Mouse (Mus musculus) neural tube, embryonic 14.5 days (tissue): ENCODE data around the gene Rfk. TPM values are rescaled to one million over a fixed set of nuclear protein-coding genes. Genes with fewer than 3 reads are reported as not detected.

ENCODE experiments used
- ATAC-seq: fragments of 200-750 bp; cut with Nextera tagmentation; 2 replicates; pipeline ENCODE4 v1.8.0; 2017; ENCODE audit warnings: low read depth, mild to moderate bottlenecking, moderate TSS enrichment, moderate library complexity
- H3K27ac ChIP-seq: fragments of 300-500 bp; sonication (generic); 2 replicates; pipeline ENCODE4 v1.5.1; 2014; ENCODE audit warnings: low read depth, mild to moderate bottlenecking, control low read depth, low read length, moderate library complexity, mixed read lengths
- H3K27me3 ChIP-seq: fragments of 300-500 bp; sonication (generic); 2 replicates; pipeline ENCODE4 v1.6.1; 2014; ENCODE audit warnings: low read length; ENCODE audit not compliant: control insufficient read depth, insufficient read depth
- H3K36me3 ChIP-seq: fragments of 300-500 bp; sonication (generic); 2 replicates; pipeline ENCODE4 v1.6.1; 2014; ENCODE audit warnings: low read length, mixed read lengths; ENCODE audit not compliant: control insufficient read depth, insufficient read depth
- H3K4me1 ChIP-seq: fragments of 300-500 bp; sonication (generic); 2 replicates; pipeline ENCODE4 v1.6.1; 2014; ENCODE audit warnings: low read length; ENCODE audit not compliant: control insufficient read depth, insufficient read depth
- H3K4me2 ChIP-seq: fragments of 300-500 bp; sonication (generic); 2 replicates; pipeline ENCODE4 v1.6.1; 2014; ENCODE audit warnings: mild to moderate bottlenecking, low read depth, low read length, control low read depth
- H3K4me3 ChIP-seq: fragments of 300-500 bp; sonication (generic); 2 replicates; pipeline ENCODE4 v1.5.1; 2014; ENCODE audit warnings: low read depth, low read length, control low read depth, mixed read lengths
- H3K9ac ChIP-seq: fragments of 300-500 bp; sonication (generic); replicated peaks from 2 replicates; pipeline ENCODE4 v1.6.1; 2014; ENCODE audit warnings: low read depth, mild to moderate bottlenecking, control low read depth, low read length, mixed read lengths
- H3K9me3 ChIP-seq: fragments of 300-500 bp; sonication (generic); 2 replicates; pipeline ENCODE4 v1.6.1; 2016; ENCODE audit warnings: low read length; ENCODE audit not compliant: control insufficient read depth
- WGBS: fragments of 180-500 bp; shearing (Covaris S2); extraction: QIAGEN DNeasy Blood & Tissue Kit; methylation state at CpG from one replicate; pipeline ENCODE4 v1.1.7; 2014; 5-methylcytosine and 5-hydroxymethylcytosine counted together
- polyA plus RNA-seq: library from polyadenylated mRNA; unstranded; fragments of >200 nt; fragmentation: Nextera tagmentation; extraction: Ambion mirVana; gene quantifications from 2 replicates; pipeline ENCODE4 v1.2.1, GENCODE M21; 2014

Rfk gene
- polyA plus RNA-seq, 1 experiment from 2014 or later = 101 TPM

DNA sequence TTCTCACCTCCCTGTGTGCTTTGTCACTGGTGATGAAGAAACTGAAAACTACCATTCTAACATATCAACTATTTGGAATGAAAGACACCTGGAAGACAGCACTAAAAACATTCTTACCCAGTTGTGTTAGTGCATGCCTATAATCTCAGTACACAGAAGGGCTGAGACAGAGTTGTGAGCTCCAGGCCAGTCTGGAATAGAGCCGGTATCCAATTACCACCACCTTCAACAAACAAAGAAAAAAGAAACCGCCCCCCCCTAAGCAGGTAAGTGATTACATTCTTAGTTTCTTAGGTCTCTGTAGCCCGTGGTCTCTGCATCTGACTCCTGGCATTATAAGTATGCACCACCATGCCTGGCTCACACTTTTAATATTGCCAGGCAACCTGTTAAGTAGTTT is 977 bp upstream of the Rfk start:
- ATAC-seq = no peak
- 14% methylated on average over 3 of the region's 3 CpGs for WGBS
- no peaks in the 10 kb centered on the region for H3K36me3 ChIP-seq
- H3K27ac ChIP-seq = no peak overlapping the region
- no peaks in the 10 kb centered on the region for H3K27me3 ChIP-seq
- H3K4me2 ChIP-seq = no peak overlapping the region; the same call in 1 of the 2 replicates
- H3K4me3 ChIP-seq = no peak overlapping the region
- no peak overlapping the region for H3K9ac ChIP-seq
- H3K9me3 ChIP-seq = no peaks in the 10 kb centered on the region
- H3K4me1 ChIP-seq = peaks cover 6% of the 10 kb centered on the region

DNA sequence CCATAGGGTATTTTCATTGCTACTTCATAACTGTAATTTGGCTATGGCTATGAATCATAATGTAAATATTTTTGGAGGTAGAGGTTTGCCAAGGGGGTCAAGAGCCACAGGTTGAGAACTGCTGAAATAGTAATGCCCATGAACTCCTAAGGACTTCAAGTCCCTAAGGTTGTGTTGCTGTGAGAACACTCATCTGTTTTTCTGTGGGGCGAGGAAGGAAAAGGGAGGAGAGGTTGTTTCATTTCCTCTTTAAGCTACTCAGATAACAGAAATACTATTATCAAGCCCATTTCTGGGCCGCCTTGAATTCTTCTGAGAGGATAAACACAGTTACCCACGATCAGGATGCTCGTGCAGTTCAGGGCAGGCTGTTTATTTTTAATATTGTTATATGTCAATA is 3.0 kb downstream of the Rfk start:
- no peak overlapping the region for H3K4me2 ChIP-seq
- H3K4me1 ChIP-seq = peaks cover 6% of the 10 kb centered on the region
- H3K36me3 ChIP-seq = peaks cover 13% of the 10 kb centered on the region
- no peak overlapping the region for H3K27ac ChIP-seq
- H3K27me3 ChIP-seq = no peaks in the 10 kb centered on the region
- WGBS = 98% methylated on average over 4 of the region's 4 CpGs
- no peak overlapping the region for H3K4me3 ChIP-seq
- no peak overlapping the region for H3K9ac ChIP-seq
- H3K9me3 ChIP-seq = no peaks in the 10 kb centered on the region
- ATAC-seq = no peak

DNA sequence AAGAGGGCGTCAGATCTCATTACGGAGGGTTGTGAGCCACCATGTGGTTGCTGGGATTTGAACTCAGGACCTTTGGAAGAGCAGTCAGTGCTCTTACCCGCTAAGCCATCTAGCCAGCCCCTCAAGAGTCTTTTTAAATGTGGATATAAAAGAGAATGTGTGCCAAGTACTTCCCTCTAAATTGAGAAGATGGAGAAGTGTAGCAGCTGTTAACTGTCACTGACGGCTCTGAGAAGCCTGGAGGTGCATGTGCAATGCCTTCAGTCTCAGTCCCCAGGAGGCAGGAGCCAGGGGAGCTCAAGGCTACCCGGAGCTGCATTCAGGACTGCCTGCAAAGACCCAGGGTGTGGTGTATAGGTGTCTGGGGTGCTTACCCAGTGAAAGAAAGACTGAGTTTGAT is 4.1 kb downstream of the Rfk start:
- Histone ChIP-seq H3K9ac (no peak overlapping the region), H3K4me2 (no peak overlapping the region), H3K27ac (no peak overlapping the region), H3K27me3 (no peaks in the 10 kb centered on the region), H3K4me3 (no peak overlapping the region), H3K9me3 (no peaks in the 10 kb centered on the region), H3K36me3 (peaks cover 13% of the 10 kb centered on the region), H3K4me1 (peaks cover 6% of the 10 kb centered on the region)
- 79% methylated on average over 5 of the region's 5 CpGs for WGBS
- ATAC-seq = no peak

DNA sequence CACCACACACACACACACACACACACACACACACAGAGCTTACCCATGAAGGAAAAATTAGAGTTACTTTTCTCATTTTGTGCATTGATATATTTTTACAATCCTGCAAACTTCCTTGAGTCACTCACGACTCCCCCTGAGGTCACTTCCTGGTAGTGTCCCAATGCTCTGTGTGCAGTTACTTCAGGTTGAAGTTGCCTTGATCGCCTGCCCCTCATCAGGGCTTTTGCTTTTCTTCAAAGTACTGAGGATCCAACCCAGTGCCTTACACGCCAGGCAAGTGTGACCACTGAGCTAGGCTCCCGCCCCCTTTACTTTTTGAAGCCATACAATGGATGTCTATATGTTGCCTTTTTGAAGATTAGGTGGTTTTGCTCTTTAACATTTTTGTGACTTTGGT is 6.1 kb downstream of the Rfk start:
- WGBS = 90% methylated on average over 4 of the region's 4 CpGs
- no peak for ATAC-seq

DNA sequence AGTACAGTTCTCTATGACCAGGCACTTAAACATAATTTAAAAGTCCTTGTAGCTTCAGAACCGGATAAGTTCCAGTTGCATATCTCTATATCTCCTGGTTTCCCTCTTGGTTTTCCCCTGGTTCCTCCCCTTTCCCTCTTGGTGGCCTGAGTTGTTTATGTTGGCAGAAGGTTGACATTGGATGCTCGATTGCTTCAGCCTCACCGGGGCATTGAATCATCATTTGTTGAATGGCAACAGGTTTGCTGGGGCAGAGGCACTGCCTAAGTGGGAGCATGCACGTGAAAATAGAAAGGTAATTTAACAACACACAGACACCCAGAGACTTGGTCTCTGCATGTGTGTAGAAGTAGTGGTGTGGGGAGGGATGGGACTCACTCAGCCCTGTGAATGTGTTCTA is 6.7 kb downstream of the Rfk start:
- 87% methylated on average over 4 of the region's 4 CpGs for WGBS

More for the DNA sequence above, 6.1 kb downstream of the Rfk start:
- peaks cover 3% of the 10 kb centered on the region for H3K4me1 ChIP-seq
- H3K27me3 ChIP-seq = no peaks in the 10 kb centered on the region
- H3K9me3 ChIP-seq = no peaks in the 10 kb centered on the region
- no peak overlapping the region for H3K9ac ChIP-seq
- peaks cover 13% of the 10 kb centered on the region for H3K36me3 ChIP-seq
- H3K4me3 ChIP-seq = no peak overlapping the region
- H3K4me2 ChIP-seq = no peak overlapping the region
- no peak overlapping the region for H3K27ac ChIP-seq

DNA sequence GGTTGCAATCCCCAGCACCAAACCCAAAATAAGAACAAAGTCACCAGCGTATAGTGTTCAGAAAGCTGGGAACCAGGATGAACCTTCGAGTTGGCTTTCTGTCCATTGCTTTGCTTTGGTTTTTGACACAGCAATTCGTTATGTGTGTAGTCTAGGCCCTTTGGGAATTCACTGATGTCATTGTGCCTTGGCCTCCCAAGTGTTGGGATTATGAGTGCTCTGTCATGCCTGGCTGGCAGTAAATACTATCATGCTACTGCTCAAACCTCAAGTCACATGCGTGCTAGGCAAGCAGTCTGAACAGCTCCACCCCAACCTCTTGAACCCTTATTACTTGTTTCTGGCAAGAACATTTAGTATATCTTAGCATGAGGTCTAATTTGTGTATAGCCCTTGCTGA is 9.3 kb downstream of the Rfk start:
- no peak overlapping the region for H3K27ac ChIP-seq
- no peak overlapping the region for H3K9ac ChIP-seq
- H3K4me1 ChIP-seq = no peaks in the 10 kb centered on the region
- WGBS = 90% methylated on average over 4 of the region's 4 CpGs
- H3K36me3 ChIP-seq = peaks cover 13% of the 10 kb centered on the region
- no peak for ATAC-seq
- no peak overlapping the region for H3K4me3 ChIP-seq
- H3K4me2 ChIP-seq = no peak overlapping the region
- H3K9me3 ChIP-seq = no peaks in the 10 kb centered on the region
- H3K27me3 ChIP-seq = no peaks in the 10 kb centered on the region

More for the DNA sequence above, 6.7 kb downstream of the Rfk start:
- H3K27ac ChIP-seq = no peak overlapping the region
- ATAC-seq = no peak
- H3K4me1 ChIP-seq = no peaks in the 10 kb centered on the region
- no peaks in the 10 kb centered on the region for H3K9me3 ChIP-seq
- H3K36me3 ChIP-seq = peaks cover 13% of the 10 kb centered on the region
- no peak overlapping the region for H3K9ac ChIP-seq
- no peak overlapping the region for H3K4me3 ChIP-seq
- no peaks in the 10 kb centered on the region for H3K27me3 ChIP-seq
- no peak overlapping the region for H3K4me2 ChIP-seq

DNA sequence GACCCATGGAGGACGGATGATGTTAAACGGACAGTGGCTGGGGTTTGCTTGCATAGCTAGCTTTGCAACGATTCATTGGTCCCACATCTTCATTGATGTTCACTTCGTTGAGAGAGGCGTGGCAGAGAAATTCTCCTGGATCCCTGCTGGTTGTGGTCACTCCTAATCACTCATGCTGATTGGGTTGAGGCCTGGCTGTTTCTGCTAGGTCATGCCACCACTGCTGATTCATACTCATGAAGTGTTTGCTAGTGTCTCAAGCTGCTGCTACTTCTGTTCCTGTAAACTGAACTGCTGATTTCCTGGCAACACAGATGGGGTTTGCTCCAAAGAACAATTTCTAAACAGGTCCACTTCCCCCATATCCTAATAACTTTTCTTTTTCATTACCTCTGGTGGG is 13.0 kb downstream of the Rfk start:
- 90% methylated on average over 5 of the region's 5 CpGs for WGBS
- no peak for ATAC-seq

DNA sequence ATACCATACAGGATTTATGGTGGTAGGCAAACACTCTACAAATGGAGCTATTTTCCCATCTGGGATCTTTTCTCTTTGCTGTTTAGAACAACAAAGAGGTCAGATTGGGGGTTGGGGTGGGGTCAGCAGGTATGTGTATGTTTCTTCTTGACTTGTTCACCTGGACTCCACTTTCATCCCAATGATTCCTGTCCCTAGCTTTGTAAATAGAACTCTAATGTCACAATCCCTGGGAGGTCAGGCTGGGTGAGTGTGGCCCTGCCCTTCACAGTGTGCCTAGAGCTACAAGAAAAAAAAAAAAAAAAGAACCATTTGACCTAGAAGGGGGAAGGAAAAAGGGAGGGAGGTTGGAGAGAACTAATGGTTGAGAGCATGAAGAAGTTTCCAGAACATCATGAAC is 14.7 kb downstream of the Rfk start:
- H3K4me1 ChIP-seq = no peaks in the 10 kb centered on the region
- no peak overlapping the region for H3K9ac ChIP-seq

More for the DNA sequence above, 13.0 kb downstream of the Rfk start:
- no peak overlapping the region for H3K4me3 ChIP-seq
- no peak overlapping the region for H3K4me2 ChIP-seq
- no peaks in the 10 kb centered on the region for H3K4me1 ChIP-seq
- no peak overlapping the region for H3K27ac ChIP-seq
- H3K27me3 ChIP-seq = no peaks in the 10 kb centered on the region
- no peak overlapping the region for H3K9ac ChIP-seq
- no peaks in the 10 kb centered on the region for H3K36me3 ChIP-seq
- no peaks in the 10 kb centered on the region for H3K9me3 ChIP-seq

DNA sequence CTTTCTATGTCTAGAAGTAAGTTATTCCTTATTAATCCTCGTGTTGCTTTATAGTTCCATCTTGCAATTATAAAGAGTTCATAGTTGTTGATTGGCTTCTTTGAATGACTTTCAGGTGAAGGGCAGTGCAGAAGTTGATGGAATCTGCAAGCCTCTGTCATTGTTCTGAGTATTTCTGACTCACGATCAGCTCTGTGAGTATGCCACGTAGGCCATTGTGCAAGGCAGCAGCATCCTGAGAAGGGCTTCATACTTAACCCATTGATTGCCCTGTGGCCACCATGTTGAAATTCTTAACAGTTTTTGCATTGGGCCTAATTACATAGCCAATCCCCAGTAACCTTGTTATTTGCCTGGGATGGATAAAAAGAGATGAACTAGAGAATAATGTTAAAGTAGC is 15.5 kb downstream of the Rfk start:
- H3K36me3 ChIP-seq = no peaks in the 10 kb centered on the region
- H3K27ac ChIP-seq = no peak overlapping the region
- H3K9me3 ChIP-seq = no peaks in the 10 kb centered on the region
- 75% methylated on average over 3 of the region's 3 CpGs for WGBS
- no peak overlapping the region for H3K4me2 ChIP-seq
- no peaks in the 10 kb centered on the region for H3K27me3 ChIP-seq
- no peak overlapping the region for H3K9ac ChIP-seq
- no peak overlapping the region for H3K4me3 ChIP-seq
- H3K4me1 ChIP-seq = no peaks in the 10 kb centered on the region
- no peak for ATAC-seq

More for the DNA sequence above, 14.7 kb downstream of the Rfk start:
- Histone ChIP-seq H3K9me3 (no peaks in the 10 kb centered on the region), H3K4me2 (no peak overlapping the region), H3K36me3 (no peaks in the 10 kb centered on the region), H3K4me3 (no peak overlapping the region), H3K27me3 (no peaks in the 10 kb centered on the region), H3K27ac (no peak overlapping the region)
- no peak for ATAC-seq
